Mouse (Mus musculus): Measurements from ENCODE around the gene Prss41. TPM values are rescaled to one million over a fixed set of nuclear protein-coding genes. Genes with fewer than 3 reads are reported as not detected.

The Prss41 gene
- total RNA-seq, 2 experiments from 2014 or later = 1.9 to 2.2 TPM

- H3K4me3 ChIP-seq = no peak overlapping the region
- TF ChIP-seq CTCF (conservative IDR thresholded peaks at IDR 0.05) = 0 out of 2 replicates have a peak, but pooled peaks have one; percentile 10
Measured at GRCm38 (mm10) chr17:23820731-23821130, 23.2 kb downstream of the Prss41 start.

GRCm38 (mm10) chr17:23819235-23819634 is 24.7 kb downstream of the Prss41 start:
- no peak overlapping the region for H3K4me3 ChIP-seq
- no peak for TF ChIP-seq CTCF (conservative IDR thresholded peaks at IDR 0.05)
- no peak for DNase-seq (ENCODE audit: low spot score in 2 of 2)
- no peak overlapping the region for H3K27ac ChIP-seq

More at GRCm38 (mm10) chr17:23820731-23821130, 23.2 kb downstream of the Prss41 start:
- peak in 1 of 2 experiments; percentile 58 for DNase-seq (ENCODE audit: low spot score in 2 of 2)
- H3K27ac ChIP-seq = peak overlapping the region; percentile 25; the same call in 1 of the 2 replicates

GRCm38 (mm10) chr17:23818579-23818978 is 25.4 kb downstream of the Prss41 start:
- Histone ChIP-seq H3K4me3 (no peak overlapping the region), H3K27ac (no peak overlapping the region)
- no peak for TF ChIP-seq CTCF (conservative IDR thresholded peaks at IDR 0.05)
- DNase-seq (ENCODE audit: low spot score in 2 of 2) = no peak

GRCm38 (mm10) chr17:23815641-23816040 is 28.3 kb downstream of the Prss41 start:
- no peak for DNase-seq (ENCODE audit: low spot score in 2 of 2)
- Histone ChIP-seq H3K4me3 (no peak overlapping the region), H3K27ac (no peak overlapping the region)
- TF ChIP-seq CTCF (conservative IDR thresholded peaks at IDR 0.05) = no peak

GRCm38 (mm10) chr17:23807918-23808317 is 36.1 kb downstream of the Prss41 start:
- TF ChIP-seq CTCF (conservative IDR thresholded peaks at IDR 0.05) = no peak

GRCm38 (mm10) chr17:23806867-23807266 is 37.1 kb downstream of the Prss41 start:
- peak overlapping the region; percentile 16; the same call in 1 of the 2 replicates for H3K27ac ChIP-seq
- TF ChIP-seq CTCF (conservative IDR thresholded peaks at IDR 0.05) = peak; percentile 52
- peak overlapping the region; percentile 31; the same call in 1 of the 2 replicates for H3K4me3 ChIP-seq
- no peak for DNase-seq (ENCODE audit: low spot score in 2 of 2)

More at GRCm38 (mm10) chr17:23807918-23808317, 36.1 kb downstream of the Prss41 start:
- Histone ChIP-seq H3K4me3 (no peak overlapping the region), H3K27ac (no peak overlapping the region)
- DNase-seq (ENCODE audit: low spot score in 2 of 2) = no peak

- Histone ChIP-seq H3K4me3 (peak overlapping the region; percentile 98), H3K27ac (peak overlapping the region; percentile 93; the same call in 1 of the 2 replicates)
- TF ChIP-seq CTCF (conservative IDR thresholded peaks at IDR 0.05) = no peak
- no peak for DNase-seq (ENCODE audit: low spot score in 2 of 2)
Measured at GRCm38 (mm10) chr17:23804426-23805085, 39.4 kb downstream of the Prss41 start.

GRCm38 (mm10) chr17:23803366-23804041 is 40.5 kb downstream of the Prss41 start:
- Histone ChIP-seq H3K27ac (peak overlapping the region; percentile 93), H3K4me3 (peak overlapping the region; percentile 98)
- no peak for TF ChIP-seq CTCF (conservative IDR thresholded peaks at IDR 0.05)
- DNase-seq (ENCODE audit: low spot score in 2 of 2) = peak; percentile 55 to 66

GRCm38 (mm10) chr17:23802746-23803365 is 41.1 kb downstream of the Prss41 start:
- H3K4me3 ChIP-seq = peak overlapping the region; percentile 98
- no peak for TF ChIP-seq CTCF (conservative IDR thresholded peaks at IDR 0.05)
- peak; percentile 96 to 99 for DNase-seq (ENCODE audit: low spot score in 2 of 2)
- H3K27ac ChIP-seq = peak overlapping the region; percentile 93

GRCm38 (mm10) chr17:23801627-23802026 is 42.3 kb downstream of the Prss41 start:
- Histone ChIP-seq H3K4me3 (no peak overlapping the region), H3K27ac (no peak overlapping the region)
- TF ChIP-seq CTCF (conservative IDR thresholded peaks at IDR 0.05) = no peak
- DNase-seq (ENCODE audit: low spot score in 2 of 2) = no peak

- TF ChIP-seq CTCF (conservative IDR thresholded peaks at IDR 0.05) = no peak
- no peak overlapping the region for H3K27ac ChIP-seq
- DNase-seq (ENCODE audit: low spot score in 2 of 2) = no peak
- no peak overlapping the region for H3K4me3 ChIP-seq
Measured at GRCm38 (mm10) chr17:23797316-23797715, 46.7 kb downstream of the Prss41 start.

- Histone ChIP-seq H3K4me3 (no peak overlapping the region), H3K27ac (no peak overlapping the region)
- no peak for DNase-seq (ENCODE audit: low spot score in 2 of 2)
- no peak for TF ChIP-seq CTCF (conservative IDR thresholded peaks at IDR 0.05)
Measured at GRCm38 (mm10) chr17:23795323-23795722, 48.6 kb downstream of the Prss41 start.

- H3K27ac ChIP-seq = peak overlapping the region; percentile 96
- no peak for DNase-seq (ENCODE audit: low spot score in 2 of 2)
Measured at GRCm38 (mm10) chr17:23791079-23791357, 53.0 kb downstream of the Prss41 start.

More at GRCm38 (mm10) chr17:23791079-23791357, 53.0 kb downstream of the Prss41 start:
- peak overlapping the region; percentile 67 for H3K4me3 ChIP-seq
- TF ChIP-seq CTCF (conservative IDR thresholded peaks at IDR 0.05) = no peak
